Mouse (Mus musculus) small intestine, adult 2 months (tissue): Measurements from ENCODE around the gene Fdx1l.

Experiments used
- CTCF ChIP-seq: fragments of 200-500 bp; IDR thresholded peaks from 2 replicates; pipeline ENCODE4 v1.5.1; 2012; ENCODE audit warnings: low read depth, mild to moderate bottlenecking, control low read depth, inconsistent platforms, low read length, moderate library complexity, mixed read lengths; ENCODE audit not compliant: insufficient replicate concordance, insufficient read length; ENCODE audit errors: extremely low read depth
- POLR2A ChIP-seq: fragments of 200-500 bp; IDR thresholded peaks from 2 replicates; pipeline ENCODE4 v1.6.1; 2012; ENCODE audit warnings: low read depth, mild to moderate bottlenecking, control low read depth, inconsistent platforms, low read length, moderate library complexity

- TF ChIP-seq CTCF (no peak), POLR2A (no peak)
These were observed 6.3 kb downstream of the Fdx1l start, which contains the start of gene Zglp1 for GRCm38 (mm10) chr9:21067006-21067684.
